Mouse (Mus musculus) limb, embryonic 12.5 days (tissue): ENCODE results near the gene Vwa8. TPM values are rescaled to one million over a fixed set of nuclear protein-coding genes. Genes with fewer than 3 reads are reported as not detected.

Experiments
- ATAC-seq: fragments of 200-750 bp; cut with Nextera tagmentation; 2 replicates; pipeline ENCODE4 v1.8.0; 2017; ENCODE audit warnings: low read depth, moderate TSS enrichment; ENCODE audit not compliant: insufficient number of reproducible peaks, insufficient read depth, low FRiP score, low TSS enrichment
- H3K27ac ChIP-seq: fragments of 300-500 bp; sonication (generic); 2 replicates; pipeline ENCODE4 v1.5.1; 2016; ENCODE audit warnings: mild to moderate bottlenecking, moderate library complexity
- H3K27me3 ChIP-seq: fragments of 300-500 bp; sonication (generic); 2 replicates; pipeline ENCODE4 v1.6.1; 2016; ENCODE audit warnings: mild to moderate bottlenecking, moderate library complexity
- H3K36me3 ChIP-seq: fragments of 300-500 bp; sonication (generic); 2 replicates; pipeline ENCODE4 v1.6.1; 2016; ENCODE audit warnings: mild to moderate bottlenecking, moderate library complexity
- H3K4me1 ChIP-seq: fragments of 300-500 bp; sonication (generic); replicated peaks from 2 replicates; pipeline ENCODE4 v1.6.1; 2016
- H3K4me2 ChIP-seq: fragments of 300-500 bp; sonication (generic); 2 replicates; pipeline ENCODE4 v1.6.1; 2016; ENCODE audit warnings: mild to moderate bottlenecking, moderate library complexity
- H3K4me3 ChIP-seq: fragments of 300-500 bp; sonication (generic); replicated peaks from 2 replicates; pipeline ENCODE4 v1.5.1; 2016; ENCODE audit warnings: mild to moderate bottlenecking
- H3K9ac ChIP-seq: fragments of 300-500 bp; sonication (generic); replicated peaks from 2 replicates; pipeline ENCODE4 v1.6.1; 2016; ENCODE audit warnings: mild to moderate bottlenecking, moderate library complexity
- H3K9me3 ChIP-seq: fragments of 300-500 bp; sonication (generic); 2 replicates; pipeline ENCODE4 v1.6.1; 2016; ENCODE audit warnings: mild to moderate bottlenecking, moderate library complexity
- WGBS: fragments of 180-500 bp; shearing (Covaris S2); methylation state at CpG from one replicate; pipeline ENCODE4 v1.1.7; 2016; 5-methylcytosine and 5-hydroxymethylcytosine counted together
- polyA plus RNA-seq: library from polyadenylated mRNA; unstranded; fragments of >200 nt; fragmentation: Nextera tagmentation; extraction: Ambion mirVana; gene quantifications from 2 replicates; pipeline ENCODE4 v1.2.1, GENCODE M21; 2016

Vwa8 gene
- polyA plus RNA-seq, 1 experiment from 2014 or later: 11.7 TPM

DNA sequence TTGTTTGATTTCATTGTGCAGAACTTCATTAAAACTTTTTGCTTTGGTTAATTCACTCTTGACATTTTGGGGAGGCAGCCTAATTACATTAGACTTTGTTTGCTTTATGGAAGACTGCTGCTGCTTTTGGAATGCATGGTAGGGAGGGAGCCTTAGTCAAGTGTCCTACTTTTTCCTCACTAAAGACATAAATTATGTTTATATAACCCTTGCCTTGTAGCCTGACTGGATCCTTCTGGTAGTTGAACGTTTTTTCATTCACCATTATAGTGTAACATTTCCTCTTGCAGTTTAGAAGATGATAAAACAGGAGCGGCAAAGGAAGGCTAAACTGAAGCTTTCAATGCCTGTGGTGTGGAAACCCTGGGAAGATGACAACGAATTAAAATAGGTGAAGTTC lies 375 bp upstream of the Vwa8 start:
- Histone ChIP-seq H3K9ac (peak overlapping the region; percentile 89), H3K4me3 (peak overlapping the region; percentile 81), H3K4me1 (peaks cover 19% of the 10 kb centered on the region), H3K36me3 (no peaks in the 10 kb centered on the region), H3K4me2 (peak overlapping the region; percentile 63), H3K9me3 (no peaks in the 10 kb centered on the region), H3K27ac (peak overlapping the region; percentile 89), H3K27me3 (no peaks in the 10 kb centered on the region)
- WGBS: 6% methylated on average over 3 of the region's 3 CpGs
- no peak for ATAC-seq

DNA sequence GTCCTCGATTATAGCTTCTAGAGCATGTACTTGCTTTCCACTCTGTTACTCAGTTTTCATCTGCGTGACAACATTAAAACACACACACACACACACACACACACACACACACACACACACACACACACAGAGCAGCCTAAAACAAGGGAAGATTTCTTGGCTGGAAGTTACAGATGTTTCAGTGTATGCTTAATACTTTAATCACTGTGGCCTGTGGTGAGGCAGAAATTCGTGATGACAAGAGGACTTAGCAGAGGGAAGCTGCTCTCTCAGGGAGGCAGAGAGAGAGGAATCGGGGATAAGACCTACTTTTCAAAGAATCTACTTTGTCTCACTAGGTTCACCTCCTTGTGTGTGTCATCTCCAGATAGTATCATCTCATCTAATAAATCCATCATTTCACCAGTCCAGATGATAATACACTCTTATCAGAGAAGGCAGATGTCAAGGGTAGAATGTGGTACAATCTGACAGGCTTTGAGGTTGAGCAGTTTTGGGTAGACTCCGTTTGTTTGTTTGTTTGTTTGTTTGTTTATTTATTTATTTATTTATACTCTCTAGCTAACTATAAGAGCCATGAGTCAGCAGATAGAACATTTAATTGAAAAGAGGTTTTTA lies 1.2 kb downstream of the Vwa8 start:
- Histone ChIP-seq H3K9me3 (no peaks in the 10 kb centered on the region), H3K4me3 (peak overlapping the region; percentile 81; the same call in 1 of the 2 replicates), H3K4me2 (peak overlapping the region; percentile 63), H3K27ac (no peak overlapping the region), H3K36me3 (no peaks in the 10 kb centered on the region), H3K9ac (no peak overlapping the region), H3K4me1 (peaks cover 19% of the 10 kb centered on the region), H3K27me3 (no peaks in the 10 kb centered on the region)
- ATAC-seq: no peak
- 51% methylated on average over 5 of the region's 5 CpGs for WGBS

DNA sequence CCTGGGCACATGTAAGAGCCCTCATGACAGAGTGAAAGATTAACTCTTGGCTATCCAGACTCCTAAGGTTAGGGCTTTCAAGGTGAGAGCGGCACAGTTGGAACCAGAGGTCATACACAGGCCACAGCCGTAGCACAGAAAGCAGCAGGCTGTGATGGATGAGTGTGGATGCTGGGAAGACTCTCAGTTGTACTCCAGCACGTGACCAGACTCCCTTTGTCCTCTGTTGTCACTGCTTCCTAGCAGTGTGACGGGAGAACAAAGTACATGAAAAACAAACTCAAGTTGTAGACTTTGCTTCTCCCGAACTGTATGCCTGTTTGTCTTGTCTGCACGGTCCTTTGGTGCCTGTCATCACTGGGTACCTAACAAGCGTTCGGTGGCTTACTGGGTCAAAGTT lies 1.8 kb downstream of the Vwa8 start:
- no peak for ATAC-seq
- H3K9me3 ChIP-seq: no peaks in the 10 kb centered on the region
- H3K4me2 ChIP-seq: peak overlapping the region; percentile 15; the same call in 1 of the 2 replicates
- no peak overlapping the region for H3K9ac ChIP-seq
- 35% methylated on average over 8 of the region's 8 CpGs for WGBS
- no peak overlapping the region for H3K4me3 ChIP-seq
- no peak overlapping the region for H3K27ac ChIP-seq
- peaks cover 19% of the 10 kb centered on the region for H3K4me1 ChIP-seq
- H3K36me3 ChIP-seq: no peaks in the 10 kb centered on the region
- no peaks in the 10 kb centered on the region for H3K27me3 ChIP-seq

DNA sequence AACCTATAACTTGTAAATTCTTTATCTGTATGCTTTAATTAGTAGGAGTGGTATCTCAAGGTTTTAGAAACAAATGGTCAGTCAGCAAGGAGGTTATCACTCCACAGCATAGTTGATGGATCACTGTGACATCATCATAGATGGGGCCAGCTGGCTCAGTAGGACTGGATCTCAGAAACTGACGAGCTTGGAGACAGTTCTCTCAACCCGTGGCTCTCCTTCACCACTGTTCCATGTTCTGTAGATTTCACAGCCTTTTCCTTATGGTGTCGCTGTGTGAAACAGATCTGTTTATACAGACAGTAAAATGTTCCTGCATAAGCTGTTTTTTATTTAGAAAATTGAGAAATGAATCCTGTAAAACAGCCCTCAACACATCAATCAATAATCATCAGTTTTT lies 2.5 kb downstream of the Vwa8 start:
- Histone ChIP-seq H3K4me1 (peaks cover 19% of the 10 kb centered on the region), H3K27me3 (no peaks in the 10 kb centered on the region), H3K27ac (no peak overlapping the region), H3K9ac (no peak overlapping the region), H3K4me3 (no peak overlapping the region), H3K4me2 (no peak overlapping the region), H3K9me3 (no peaks in the 10 kb centered on the region), H3K36me3 (no peaks in the 10 kb centered on the region)
- no peak for ATAC-seq
- WGBS: 72% methylated on average over 3 of the region's 3 CpGs

- WGBS: 82% methylated on average over 5 of the region's 5 CpGs
- Histone ChIP-seq H3K9me3 (no peaks in the 10 kb centered on the region), H3K27ac (no peak overlapping the region), H3K4me3 (no peak overlapping the region), H3K4me1 (peaks cover 19% of the 10 kb centered on the region), H3K4me2 (no peak overlapping the region), H3K27me3 (no peaks in the 10 kb centered on the region), H3K9ac (no peak overlapping the region), H3K36me3 (no peaks in the 10 kb centered on the region)
- ATAC-seq: no peak
Observed at GRCm38 (mm10) chr14:78852401-78853246, 3.8 kb downstream of the Vwa8 start.

GRCm38 (mm10) chr14:78861156-78861555 lies 12.3 kb downstream of the Vwa8 start:
- Histone ChIP-seq H3K4me3 (no peak overlapping the region), H3K27me3 (no peaks in the 10 kb centered on the region), H3K9me3 (0 out of 2 replicates have a peak, but pooled peaks cover 3% of the 10 kb centered on the region), H3K4me1 (no peaks in the 10 kb centered on the region), H3K9ac (no peak overlapping the region), H3K27ac (no peak overlapping the region), H3K36me3 (no peaks in the 10 kb centered on the region), H3K4me2 (no peak overlapping the region)
- ATAC-seq: no peak
- whole genome bisulfite sequencing: 97% methylated on average over 5 of the region's 5 CpGs

DNA sequence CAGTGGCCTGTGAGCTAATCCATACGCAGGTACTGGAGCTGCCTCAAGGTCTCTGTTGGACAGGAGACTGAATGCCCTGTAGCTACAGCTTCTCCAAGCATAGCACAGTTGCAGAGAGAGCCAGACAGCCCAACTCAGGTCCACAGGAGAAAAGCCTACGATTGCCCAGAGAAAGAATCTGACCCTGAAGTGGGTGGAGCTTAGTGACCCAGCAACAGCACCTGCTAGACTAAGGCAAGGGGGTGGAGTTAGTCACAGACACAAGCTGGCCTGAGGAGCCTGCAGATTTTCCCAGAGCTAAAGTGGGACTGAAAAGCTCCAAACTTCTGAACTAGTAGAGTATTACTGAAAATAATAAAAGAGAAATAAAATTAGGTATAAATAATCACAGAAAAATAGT lies 21.2 kb downstream of the Vwa8 start:
- no peaks in the 10 kb centered on the region for H3K27me3 ChIP-seq
- WGBS: 52% methylated on average over 2 of the region's 2 CpGs
- H3K36me3 ChIP-seq: peaks cover 12% of the 10 kb centered on the region
- H3K27ac ChIP-seq: no peak overlapping the region
- no peak overlapping the region for H3K4me2 ChIP-seq
- H3K4me1 ChIP-seq: 0 out of 2 replicates have a peak, but pooled peaks cover 3% of the 10 kb centered on the region
- no peak overlapping the region for H3K4me3 ChIP-seq
- no peak overlapping the region for H3K9ac ChIP-seq
- ATAC-seq: no peak
- no peaks in the 10 kb centered on the region for H3K9me3 ChIP-seq

DNA sequence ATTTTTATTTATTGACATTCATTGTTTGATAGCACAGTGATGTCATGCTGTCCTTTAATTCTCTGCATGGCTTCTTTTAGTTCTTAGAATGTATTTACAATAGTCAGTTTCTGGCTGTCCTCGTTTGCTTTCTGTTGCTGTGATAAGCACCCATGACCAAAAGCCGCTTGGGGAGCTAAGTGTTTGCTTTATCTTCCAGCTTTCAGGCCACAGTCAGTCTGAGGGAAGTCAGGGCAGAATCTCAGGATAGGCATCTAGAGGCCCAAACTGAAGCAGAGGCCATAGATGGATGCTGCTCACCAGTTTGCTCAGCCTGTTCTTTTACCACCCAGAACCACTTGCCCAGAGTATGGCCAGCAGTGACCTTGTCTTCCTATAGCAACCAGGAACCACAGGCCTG lies 28.3 kb downstream of the Vwa8 start:
- H3K27me3 ChIP-seq: no peaks in the 10 kb centered on the region

DNA sequence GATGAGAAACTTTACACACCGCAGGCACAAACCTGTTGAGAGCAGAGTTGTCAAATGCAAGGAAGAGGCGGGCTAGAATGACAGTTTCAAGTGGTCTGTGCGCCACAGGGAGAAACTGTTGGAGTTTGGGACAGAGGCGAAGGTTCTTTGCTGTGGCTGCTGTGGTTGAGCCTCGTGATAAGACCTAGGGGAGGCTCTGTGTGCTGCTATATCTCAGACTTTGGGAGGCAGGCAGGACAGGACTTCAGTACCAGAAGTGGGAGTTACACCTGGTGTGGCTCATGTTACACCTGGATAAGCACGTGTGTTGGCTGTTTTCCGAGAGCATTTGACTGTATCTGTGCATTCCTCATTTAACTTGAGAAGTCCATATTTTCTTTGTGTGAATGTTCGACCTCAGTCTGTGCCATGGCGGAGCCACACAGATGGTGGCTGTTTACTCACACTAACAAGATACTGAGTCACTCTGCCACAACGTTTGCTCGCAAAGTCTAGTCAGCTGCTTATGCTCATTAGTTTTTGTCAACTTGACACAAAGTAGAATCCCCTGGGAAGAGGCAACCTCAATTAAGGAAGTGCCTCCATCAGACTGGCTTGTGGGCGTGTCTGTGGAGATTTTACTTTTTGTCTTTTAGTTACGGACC lies 29.7 kb downstream of the Vwa8 start:
- Histone ChIP-seq H3K4me3 (no peak overlapping the region), H3K4me1 (peaks cover 10% of the 10 kb centered on the region; the same call in 1 of the 2 replicates), H3K36me3 (no peaks in the 10 kb centered on the region), H3K27me3 (no peaks in the 10 kb centered on the region), H3K9ac (no peak overlapping the region), H3K27ac (no peak overlapping the region), H3K4me2 (no peak overlapping the region), H3K9me3 (no peaks in the 10 kb centered on the region)
- no peak for ATAC-seq
- 70% methylated on average over 13 of the region's 13 CpGs for WGBS

More for the DNA sequence above, 28.3 kb downstream of the Vwa8 start:
- Histone ChIP-seq H3K4me3 (no peak overlapping the region), H3K9ac (no peak overlapping the region), H3K9me3 (no peaks in the 10 kb centered on the region), H3K27ac (no peak overlapping the region), H3K36me3 (peaks cover 7% of the 10 kb centered on the region), H3K4me2 (no peak overlapping the region), H3K4me1 (0 out of 2 replicates have a peak, but pooled peaks cover 4% of the 10 kb centered on the region)
- ATAC-seq: no peak
- WGBS: 79% methylated on average over 2 of the region's 2 CpGs

GRCm38 (mm10) chr14:78880879-78881278 lies 32.0 kb downstream of the Vwa8 start:
- H3K4me3 ChIP-seq: no peak overlapping the region
- 83% methylated on average over 4 of the region's 4 CpGs for WGBS
- H3K4me1 ChIP-seq: peaks cover 13% of the 10 kb centered on the region; the same call in 1 of the 2 replicates
- no peak for ATAC-seq
- no peaks in the 10 kb centered on the region for H3K36me3 ChIP-seq
- no peak overlapping the region for H3K9ac ChIP-seq
- no peak overlapping the region for H3K4me2 ChIP-seq
- H3K27ac ChIP-seq: no peak overlapping the region
- no peaks in the 10 kb centered on the region for H3K27me3 ChIP-seq
- no peaks in the 10 kb centered on the region for H3K9me3 ChIP-seq

GRCm38 (mm10) chr14:78881563-78881962 lies 32.7 kb downstream of the Vwa8 start:
- Histone ChIP-seq H3K27me3 (no peaks in the 10 kb centered on the region), H3K9me3 (no peaks in the 10 kb centered on the region), H3K4me3 (no peak overlapping the region), H3K36me3 (no peaks in the 10 kb centered on the region), H3K4me1 (peaks cover 13% of the 10 kb centered on the region; the same call in 1 of the 2 replicates), H3K4me2 (no peak overlapping the region), H3K9ac (no peak overlapping the region), H3K27ac (no peak overlapping the region)
- no peak for ATAC-seq
- 82% methylated on average over 10 of the region's 10 CpGs for WGBS
